Mouse (Mus musculus) cerebellum, postnatal 4 days (tissue): ENCODE measurements at regions not wholly inside any gene's neighbourhood (a gene's known extent, or its start where the extent isn't known, plus 50 kb on each side); places are given as distances from the start of the nearest gene placed in this dataset.

ENCODE experiments used
- DNase-seq, 2 experiments: peaks; one replicate each; pipeline ENCODE4 v3.0.0; 2022; ENCODE audit warnings: low spot score in 2 of 2, mixed read lengths in 1 of 2

GRCm38 (mm10) chr10:113034356-113034755 is 105.6 kb upstream of the Atxn7l3b start:
- no peak for DNase-seq

GRCm38 (mm10) chr10:113032870-113033269 is 104.1 kb upstream of the Atxn7l3b start:
- no peak for DNase-seq

DNA sequence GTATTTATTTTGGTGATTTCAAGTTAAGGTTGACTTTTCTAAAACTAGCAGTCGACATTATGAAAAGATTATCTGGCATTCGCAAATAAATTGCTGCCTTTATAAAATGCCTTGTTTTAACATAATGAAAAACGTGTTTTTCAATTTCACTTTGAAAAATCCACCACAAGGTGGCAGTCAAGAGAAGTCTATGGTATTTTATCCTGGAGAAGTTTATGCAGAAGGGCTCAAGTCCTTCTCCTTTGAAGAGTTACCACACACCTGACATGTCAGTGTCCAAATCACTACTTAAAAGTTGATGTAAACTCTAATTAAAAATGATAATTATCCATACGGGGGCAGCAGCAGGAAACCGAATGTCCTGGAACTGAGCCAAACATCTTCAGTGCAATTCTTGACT is 98.5 kb upstream of the Atxn7l3b start:
- peak in 1 of 2 experiments; percentile 8 for DNase-seq

DNA sequence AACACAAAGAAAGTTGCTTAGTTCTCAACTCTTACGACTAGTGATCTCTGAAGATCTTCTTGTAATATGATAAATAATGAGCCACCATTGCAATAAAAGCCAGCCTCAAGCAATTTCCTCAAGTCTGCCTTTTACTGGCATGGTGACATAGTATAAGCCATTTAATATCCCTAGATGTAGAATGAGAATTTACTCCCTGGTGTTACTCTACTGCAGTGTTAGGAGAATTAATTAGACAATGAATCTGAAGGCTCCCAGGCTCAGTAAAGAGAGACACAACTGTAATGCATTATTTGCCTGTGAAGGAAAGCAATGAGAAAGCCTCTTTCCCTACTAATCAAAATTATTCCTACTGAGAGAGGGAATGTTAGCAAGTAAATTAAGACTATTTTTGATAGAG is 95.8 kb upstream of the Atxn7l3b start:
- no peak for DNase-seq

- DNase-seq: no peak
Observed at GRCm38 (mm10) chr10:113009124-113009523, 80.3 kb upstream of the Atxn7l3b start.

- DNase-seq: no peak
Observed at GRCm38 (mm10) chr10:112990720-112991119, 61.9 kb upstream of the Atxn7l3b start.

DNA sequence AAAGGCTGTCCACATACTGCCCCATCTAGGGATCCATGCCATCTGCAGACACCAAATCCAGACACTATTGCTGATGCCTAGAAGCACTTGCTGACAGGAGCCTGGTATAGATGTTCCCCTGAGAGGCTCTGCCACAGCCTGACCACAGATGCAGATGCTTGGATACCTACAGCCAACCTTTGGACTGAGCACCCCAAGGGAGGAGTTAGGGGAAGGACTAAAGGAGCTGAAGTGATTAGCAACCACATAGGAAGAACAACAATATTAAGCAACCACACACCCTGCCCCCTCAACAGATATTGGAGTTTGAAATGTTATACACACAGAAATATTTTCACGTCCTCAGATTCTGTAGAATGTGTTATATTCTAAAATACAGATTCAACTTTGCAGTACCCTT is 53.9 kb upstream of the Atxn7l3b start:
- DNase-seq: no peak
